Mouse (Mus musculus): ENCODE data around the gene Pan2.
A peak's percentile ranks its signal among the peaks of the same experiment; 100 is the strongest.

Gene Pan2

GRCm38 (mm10) chr10:128297622-128298021 lies 5.5 kb upstream of the Pan2 start:
- peaks cover 5% of the 10 kb centered on the region for H3K36me3 ChIP-seq (ENCODE audit: insufficient read depth, low read length)
- peaks cover 54% of the 10 kb centered on the region for H3K4me1 ChIP-seq (replicated peaks; ENCODE audit: low read depth, low read length)
- H3K27me3 ChIP-seq (ENCODE audit: insufficient read depth, low read length): no peaks in the 10 kb centered on the region
- TF ChIP-seq POU5F1 (IDR thresholded peaks at IDR 0.05; ENCODE audit: borderline replicate concordance, low read length) (no peak), NANOG (IDR thresholded peaks at IDR 0.05; ENCODE audit: borderline replicate concordance, low read length) (no peak), CTCF (conservative IDR thresholded peaks at IDR 0.05; ENCODE audit: low read length) (no peak)
- H3K4me3 ChIP-seq (replicated peaks; ENCODE audit: low read length): peak overlapping the region; percentile 66
- no peaks in the 10 kb centered on the region for H3K9me3 ChIP-seq (ENCODE audit: low read length)

- no peak for TF ChIP-seq NANOG (IDR thresholded peaks at IDR 0.05; ENCODE audit: borderline replicate concordance, low read length)
- TF ChIP-seq POU5F1 (IDR thresholded peaks at IDR 0.05; ENCODE audit: borderline replicate concordance, low read length): no peak
- TF ChIP-seq CTCF (conservative IDR thresholded peaks at IDR 0.05; ENCODE audit: low read length): no peak
- Histone ChIP-seq H3K9me3 (ENCODE audit: low read length) (no peaks in the 10 kb centered on the region), H3K4me1 (replicated peaks; ENCODE audit: low read depth, low read length) (peaks cover 54% of the 10 kb centered on the region), H3K36me3 (ENCODE audit: insufficient read depth, low read length) (no peaks in the 10 kb centered on the region), H3K27me3 (ENCODE audit: insufficient read depth, low read length) (no peaks in the 10 kb centered on the region), H3K4me3 (replicated peaks; ENCODE audit: low read length) (peak overlapping the region; percentile 66)
Observed at GRCm38 (mm10) chr10:128298243-128298642, 4.9 kb upstream of the Pan2 start.

- Histone ChIP-seq H3K9me3 (ENCODE audit: low read length) (no peaks in the 10 kb centered on the region), H3K36me3 (ENCODE audit: insufficient read depth, low read length) (no peaks in the 10 kb centered on the region), H3K4me1 (replicated peaks; ENCODE audit: low read depth, low read length) (peaks cover 56% of the 10 kb centered on the region), H3K27me3 (ENCODE audit: insufficient read depth, low read length) (no peaks in the 10 kb centered on the region), H3K4me3 (replicated peaks; ENCODE audit: low read length) (peak within 1 kb of the TSS; percentile 66)
- no peak for TF ChIP-seq CTCF (conservative IDR thresholded peaks at IDR 0.05; ENCODE audit: low read length)
- TF ChIP-seq POU5F1 (IDR thresholded peaks at IDR 0.05; ENCODE audit: borderline replicate concordance, low read length): no peak
- TF ChIP-seq NANOG (IDR thresholded peaks at IDR 0.05; ENCODE audit: borderline replicate concordance, low read length): no peak
Observed at GRCm38 (mm10) chr10:128298702-128299171, 4.4 kb upstream of the Pan2 start, which contains the start of gene Il23a. Gene Il23a (minus strand): TSS chr10:128298752.

- Histone ChIP-seq H3K4me1 (replicated peaks; ENCODE audit: low read depth, low read length) (peaks cover 55% of the 10 kb centered on the region), H3K27me3 (ENCODE audit: insufficient read depth, low read length) (no peaks in the 10 kb centered on the region), H3K9me3 (ENCODE audit: low read length) (no peaks in the 10 kb centered on the region), H3K36me3 (ENCODE audit: insufficient read depth, low read length) (peaks cover 24% of the 10 kb centered on the region), H3K4me3 (replicated peaks; ENCODE audit: low read length) (peak overlapping the region; percentile 91)
- TF ChIP-seq CTCF (conservative IDR thresholded peaks at IDR 0.05; ENCODE audit: low read length): no peak
- no peak for TF ChIP-seq POU5F1 (IDR thresholded peaks at IDR 0.05; ENCODE audit: borderline replicate concordance, low read length)
- TF ChIP-seq NANOG (IDR thresholded peaks at IDR 0.05; ENCODE audit: borderline replicate concordance, low read length): no peak
Observed at GRCm38 (mm10) chr10:128302357-128302756, 778 bp upstream of the Pan2 start.

GRCm38 (mm10) chr10:128302785-128303125 lies 380 bp upstream of the Pan2 start:
- TF ChIP-seq CTCF (conservative IDR thresholded peaks at IDR 0.05; ENCODE audit: low read length) (no peak), NANOG (IDR thresholded peaks at IDR 0.05; ENCODE audit: borderline replicate concordance, low read length) (no peak), POU5F1 (IDR thresholded peaks at IDR 0.05; ENCODE audit: borderline replicate concordance, low read length) (no peak)
- peaks cover 25% of the 10 kb centered on the region for H3K36me3 ChIP-seq (ENCODE audit: insufficient read depth, low read length)
- H3K9me3 ChIP-seq (ENCODE audit: low read length): no peaks in the 10 kb centered on the region
- peaks cover 51% of the 10 kb centered on the region for H3K4me1 ChIP-seq (replicated peaks; ENCODE audit: low read depth, low read length)
- peak overlapping the region; percentile 91 for H3K4me3 ChIP-seq (replicated peaks; ENCODE audit: low read length)
- no peaks in the 10 kb centered on the region for H3K27me3 ChIP-seq (ENCODE audit: insufficient read depth, low read length)

- no peak for TF ChIP-seq POU5F1 (IDR thresholded peaks at IDR 0.05; ENCODE audit: borderline replicate concordance, low read length)
- no peak for TF ChIP-seq CTCF (conservative IDR thresholded peaks at IDR 0.05; ENCODE audit: low read length)
- TF ChIP-seq NANOG (IDR thresholded peaks at IDR 0.05; ENCODE audit: borderline replicate concordance, low read length): no peak
- Histone ChIP-seq H3K27me3 (ENCODE audit: insufficient read depth, low read length) (no peaks in the 10 kb centered on the region), H3K4me3 (replicated peaks; ENCODE audit: low read length) (no peak overlapping the region), H3K36me3 (ENCODE audit: insufficient read depth, low read length) (peaks cover 85% of the 10 kb centered on the region), H3K9me3 (ENCODE audit: low read length) (no peaks in the 10 kb centered on the region), H3K4me1 (replicated peaks; ENCODE audit: low read depth, low read length) (peaks cover 14% of the 10 kb centered on the region)
Observed at GRCm38 (mm10) chr10:128309654-128310053, 6.5 kb downstream of the Pan2 start.

GRCm38 (mm10) chr10:128310177-128310576 lies 7.0 kb downstream of the Pan2 start:
- no peak overlapping the region for H3K4me3 ChIP-seq (replicated peaks; ENCODE audit: low read length)
- H3K4me1 ChIP-seq (replicated peaks; ENCODE audit: low read depth, low read length): peaks cover 11% of the 10 kb centered on the region
- no peaks in the 10 kb centered on the region for H3K9me3 ChIP-seq (ENCODE audit: low read length)
- no peak for TF ChIP-seq POU5F1 (IDR thresholded peaks at IDR 0.05; ENCODE audit: borderline replicate concordance, low read length)
- TF ChIP-seq NANOG (IDR thresholded peaks at IDR 0.05; ENCODE audit: borderline replicate concordance, low read length): no peak
- no peak for TF ChIP-seq CTCF (conservative IDR thresholded peaks at IDR 0.05; ENCODE audit: low read length)
- peaks cover 88% of the 10 kb centered on the region for H3K36me3 ChIP-seq (ENCODE audit: insufficient read depth, low read length)
- no peaks in the 10 kb centered on the region for H3K27me3 ChIP-seq (ENCODE audit: insufficient read depth, low read length)

- H3K4me3 ChIP-seq (replicated peaks; ENCODE audit: low read length): no peak overlapping the region
- H3K9me3 ChIP-seq (ENCODE audit: low read length): no peaks in the 10 kb centered on the region
- peaks cover 88% of the 10 kb centered on the region for H3K36me3 ChIP-seq (ENCODE audit: insufficient read depth, low read length)
- TF ChIP-seq CTCF (conservative IDR thresholded peaks at IDR 0.05; ENCODE audit: low read length): no peak
- peaks cover 11% of the 10 kb centered on the region for H3K4me1 ChIP-seq (replicated peaks; ENCODE audit: low read depth, low read length)
- no peaks in the 10 kb centered on the region for H3K27me3 ChIP-seq (ENCODE audit: insufficient read depth, low read length)
Observed at GRCm38 (mm10) chr10:128310902-128311301, 7.8 kb downstream of the Pan2 start.

GRCm38 (mm10) chr10:128315578-128315977 lies 12.4 kb downstream of the Pan2 start:
- Histone ChIP-seq H3K9me3 (ENCODE audit: low read length) (no peaks in the 10 kb centered on the region), H3K36me3 (ENCODE audit: insufficient read depth, low read length) (peaks cover 94% of the 10 kb centered on the region), H3K4me1 (replicated peaks; ENCODE audit: low read depth, low read length) (peaks cover 12% of the 10 kb centered on the region), H3K27me3 (ENCODE audit: insufficient read depth, low read length) (no peaks in the 10 kb centered on the region), H3K4me3 (replicated peaks; ENCODE audit: low read length) (no peak overlapping the region)
- TF ChIP-seq POU5F1 (IDR thresholded peaks at IDR 0.05; ENCODE audit: borderline replicate concordance, low read length): no peak
- no peak for TF ChIP-seq CTCF (conservative IDR thresholded peaks at IDR 0.05; ENCODE audit: low read length)
- TF ChIP-seq NANOG (IDR thresholded peaks at IDR 0.05; ENCODE audit: borderline replicate concordance, low read length): no peak
